Mouse (Mus musculus) heart, embryonic 14.5 days (tissue): ENCODE data around the gene Lgals7. TPM values are rescaled to one million over a fixed set of nuclear protein-coding genes. Genes with fewer than 3 reads are reported as not detected.
"Not testable (repeated sequence)": the region's sequence is repeated elsewhere in the genome, so short reads cannot be mapped to it uniquely, and the experiment has no call there.

Source experiments
- ATAC-seq: fragments of 200-750 bp; cut with Nextera tagmentation; 2 replicates; pipeline ENCODE4 v1.8.0; 2017; ENCODE audit warnings: low read depth, moderate TSS enrichment; ENCODE audit not compliant: insufficient number of reproducible peaks, insufficient read depth, low FRiP score
- H3K27ac ChIP-seq, 2 experiments: fragments of 200-500 bp in 1 of 2; fragments of 300-500 bp in 1 of 2; sonication (generic) in 1 of 2; replicated peaks in 1 of 2; 2 replicates each; pipeline ENCODE4 v1.5.1; 2012 to 2014; ENCODE audit warnings: low read depth in 2 of 2, low read length in 2 of 2, control low read depth in 1 of 2, mild to moderate bottlenecking in 1 of 2, mixed read lengths in 1 of 2; ENCODE audit not compliant: control insufficient read depth in 1 of 2, insufficient read depth in 1 of 2
- H3K27me3 ChIP-seq: fragments of 300-500 bp; sonication (generic); 2 replicates; pipeline ENCODE4 v1.6.1; 2014; ENCODE audit warnings: mild to moderate bottlenecking, low read length, control low read depth; ENCODE audit not compliant: control insufficient read depth, insufficient read depth
- H3K36me3 ChIP-seq: fragments of 300-500 bp; sonication (generic); 2 replicates; pipeline ENCODE4 v1.6.1; 2014; ENCODE audit warnings: mild to moderate bottlenecking, control low read depth, low read length, mixed read lengths; ENCODE audit not compliant: control insufficient read depth, insufficient read depth
- H3K4me1 ChIP-seq, 2 experiments: fragments of 200-500 bp in 1 of 2; fragments of 300-500 bp in 1 of 2; sonication (generic) in 1 of 2; 2 replicates each; pipeline ENCODE4 v1.6.1; 2012 to 2014; ENCODE audit warnings: low read length in 2 of 2, control low read depth in 1 of 2, mixed read lengths in 1 of 2; ENCODE audit not compliant: control insufficient read depth in 2 of 2, insufficient read depth in 2 of 2
- H3K4me2 ChIP-seq: fragments of 300-500 bp; sonication (generic); 2 replicates; pipeline ENCODE4 v1.6.1; 2014; ENCODE audit warnings: mild to moderate bottlenecking, low read length
- H3K4me3 ChIP-seq, 2 experiments: fragments of 200-500 bp in 1 of 2; fragments of 300-500 bp in 1 of 2; sonication (generic) in 1 of 2; 2 replicates each; pipeline ENCODE4 v1.5.1; 2012 to 2014; ENCODE audit warnings: low read length in 2 of 2, mild to moderate bottlenecking in 2 of 2, control low read depth in 1 of 2, low read depth in 1 of 2, moderate library complexity in 1 of 2; ENCODE audit not compliant: control insufficient read depth in 1 of 2, insufficient read depth in 1 of 2
- H3K9ac ChIP-seq: fragments of 300-500 bp; sonication (generic); 2 replicates; pipeline ENCODE4 v1.6.1; 2014; ENCODE audit warnings: mild to moderate bottlenecking, low read length
- H3K9me3 ChIP-seq: fragments of 300-500 bp; sonication (generic); 2 replicates; pipeline ENCODE4 v1.6.1; 2016; ENCODE audit warnings: low read length, control low read depth; ENCODE audit not compliant: control insufficient read depth
- WGBS: fragments of 180-500 bp; shearing (Covaris S2); extraction: QIAGEN DNeasy Blood & Tissue Kit; methylation state at CpG from one replicate; pipeline ENCODE4 v1.1.7; 2014; 5-methylcytosine and 5-hydroxymethylcytosine counted together
- polyA plus RNA-seq: library from polyadenylated mRNA; unstranded; fragments of >200 nt; fragmentation: Nextera tagmentation; extraction: Ambion mirVana; gene quantifications from 2 replicates; pipeline ENCODE4 v1.2.1, GENCODE M21; 2014

Lgals7 gene
- polyA plus RNA-seq, 1 experiment from 2014 or later: 2.6 TPM

DNA sequence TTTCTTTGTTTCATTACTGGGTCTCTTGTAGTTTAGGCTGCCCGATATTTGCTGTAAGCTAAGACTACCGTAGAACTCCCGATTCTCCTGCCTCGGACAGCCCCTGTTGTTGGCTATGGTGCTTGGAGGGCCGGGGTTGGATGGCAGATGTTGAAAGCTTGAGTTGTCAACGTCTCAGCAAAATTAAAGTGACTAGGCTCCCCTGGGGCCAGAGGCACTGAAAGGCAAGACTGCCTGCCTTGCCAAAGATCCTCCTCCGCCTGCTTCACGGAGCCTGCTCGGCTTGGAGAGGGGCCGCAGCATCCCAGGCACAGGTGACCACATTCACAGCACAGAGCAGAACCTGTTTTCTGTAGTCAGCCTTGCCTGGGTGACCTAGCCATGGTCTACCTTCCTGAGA is 16.9 kb downstream of the Lgals7 start:
- Histone ChIP-seq H3K4me1 (no peaks in the 10 kb centered on the region; a peak in 1 of 4 replicates), H3K9me3 (no peaks in the 10 kb centered on the region), H3K4me3 (no peak overlapping the region), H3K27me3 (no peaks in the 10 kb centered on the region), H3K9ac (no peak overlapping the region), H3K27ac (no peak overlapping the region), H3K36me3 (no peaks in the 10 kb centered on the region), H3K4me2 (no peak overlapping the region)
- 69% methylated on average over 10 of the region's 10 CpGs for WGBS
- ATAC-seq: no peak

DNA sequence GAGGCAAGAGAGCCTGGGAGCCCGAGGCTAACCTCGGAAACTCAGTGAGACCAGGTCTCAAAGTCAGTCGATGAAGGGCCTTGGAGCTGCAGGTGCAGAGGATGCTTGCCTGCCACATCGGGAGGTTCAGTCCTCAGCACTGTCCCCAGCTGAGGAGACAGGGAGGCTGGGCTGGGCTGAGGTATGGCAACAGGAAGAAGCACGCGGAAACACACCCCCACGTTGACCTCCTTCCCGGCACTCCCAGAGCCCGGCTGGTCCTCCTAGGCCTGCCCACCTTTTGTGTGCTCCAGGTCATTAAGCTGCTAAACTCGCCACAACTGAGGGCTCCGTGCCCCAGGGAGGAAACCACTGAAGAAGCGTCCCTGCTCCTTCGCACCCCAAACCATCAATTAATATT is 17.5 kb downstream of the Lgals7 start, which contains the start of gene Capn12:
Gene Capn12, plus strand, starts transcription at position 224 of the 400 bp plus-strand sequence.
- Histone ChIP-seq H3K4me1 (no peaks in the 10 kb centered on the region; a peak in 1 of 4 replicates), H3K36me3 (no peaks in the 10 kb centered on the region), H3K4me2 (no peak within 1 kb of the TSS), H3K27ac (no peak within 1 kb of the TSS), H3K9ac (no peak within 1 kb of the TSS), H3K4me3 (no peak within 1 kb of the TSS), H3K9me3 (no peaks in the 10 kb centered on the region), H3K27me3 (no peaks in the 10 kb centered on the region)
- no peak for ATAC-seq
- 36% methylated on average over 13 of the region's 13 CpGs for WGBS

DNA sequence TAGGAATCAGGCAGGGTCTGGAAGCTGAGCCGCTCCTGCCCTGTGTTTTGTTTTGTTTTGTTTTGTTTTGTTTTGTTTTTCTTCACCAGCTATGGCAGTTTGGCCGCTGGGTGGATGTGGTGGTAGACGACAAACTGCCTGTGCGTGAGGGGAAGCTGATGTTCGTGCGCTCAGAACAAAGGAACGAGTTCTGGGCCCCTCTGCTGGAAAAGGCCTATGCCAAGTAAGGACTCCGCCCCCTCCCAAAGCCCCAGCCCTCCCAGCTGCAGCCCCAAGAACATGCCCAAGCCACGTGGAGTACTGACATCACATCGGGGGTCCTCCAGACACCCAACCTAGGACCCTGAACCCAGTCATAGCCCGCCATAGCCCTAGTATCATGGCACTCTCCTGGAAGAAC is 19.4 kb downstream of the Lgals7 start:
- H3K4me1 ChIP-seq: no peaks in the 10 kb centered on the region; a peak in 1 of 4 replicates
- peaks cover 15% of the 10 kb centered on the region for H3K27me3 ChIP-seq
- no peak overlapping the region for H3K4me2 ChIP-seq
- H3K27ac ChIP-seq: no peak overlapping the region
- WGBS: 76% methylated on average over 11 of the region's 11 CpGs
- no peaks in the 10 kb centered on the region for H3K9me3 ChIP-seq
- H3K4me3 ChIP-seq: no peak overlapping the region
- H3K9ac ChIP-seq: no peak overlapping the region
- no peak for ATAC-seq
- H3K36me3 ChIP-seq: no peaks in the 10 kb centered on the region

DNA sequence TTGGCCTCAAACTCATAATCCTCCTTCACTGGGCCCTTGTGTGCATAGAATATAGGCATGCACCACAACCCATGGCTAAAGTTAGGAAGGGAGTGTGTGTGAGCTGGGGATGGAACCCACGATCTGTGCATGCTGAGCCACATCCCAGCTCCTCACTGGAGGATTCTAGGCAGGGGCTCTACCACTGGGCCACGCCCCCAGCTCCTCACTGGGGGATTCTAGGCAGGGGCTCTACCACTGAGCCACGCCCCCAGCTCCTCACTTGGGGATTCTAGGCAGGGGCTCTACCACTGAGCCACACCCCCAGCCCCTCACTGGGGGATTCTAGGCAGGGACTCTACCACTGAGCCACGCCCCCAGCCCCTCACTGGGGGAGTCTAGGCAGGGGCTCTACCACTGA is 20.1 kb downstream of the Lgals7 start:
- H3K27ac ChIP-seq, ATAC-seq, H3K4me1 ChIP-seq, H3K4me3 ChIP-seq, H3K9ac ChIP-seq, H3K4me2 ChIP-seq, H3K36me3 ChIP-seq, H3K9me3 ChIP-seq: not testable (repeated sequence)
- 72% methylated on average over 4 of the region's 4 CpGs for WGBS
- H3K27me3 ChIP-seq: peaks cover 20% of the 10 kb centered on the region

DNA sequence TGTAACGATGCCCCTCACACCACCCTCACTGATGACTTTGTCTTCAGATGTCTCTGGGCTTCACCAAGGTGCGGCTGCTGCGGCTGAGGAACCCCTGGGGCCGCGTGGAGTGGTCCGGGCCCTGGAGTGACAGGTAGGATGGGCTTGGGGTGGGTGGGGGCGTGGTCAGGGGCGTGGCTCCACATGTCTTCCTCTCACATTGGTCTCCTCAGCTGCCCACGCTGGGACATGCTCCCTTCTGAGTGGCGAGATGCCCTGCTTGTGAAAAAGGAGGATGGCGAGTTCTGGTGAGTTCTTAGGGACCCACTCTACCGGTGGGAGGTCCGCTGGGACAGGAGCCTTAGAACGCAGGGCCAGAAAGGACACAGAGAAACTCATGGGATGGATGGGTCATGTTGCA is 22.8 kb downstream of the Lgals7 start:
- Histone ChIP-seq H3K4me3 (no peak overlapping the region), H3K9me3 (no peaks in the 10 kb centered on the region), H3K9ac (no peak overlapping the region), H3K4me1 (peaks cover 13 to 16% of the 10 kb centered on the region in 2 experiments), H3K27ac (no peak overlapping the region), H3K36me3 (peaks cover 8% of the 10 kb centered on the region), H3K4me2 (no peak overlapping the region), H3K27me3 (peaks cover 20% of the 10 kb centered on the region)
- 25% methylated on average over 14 of the region's 14 CpGs for WGBS
- no peak for ATAC-seq

DNA sequence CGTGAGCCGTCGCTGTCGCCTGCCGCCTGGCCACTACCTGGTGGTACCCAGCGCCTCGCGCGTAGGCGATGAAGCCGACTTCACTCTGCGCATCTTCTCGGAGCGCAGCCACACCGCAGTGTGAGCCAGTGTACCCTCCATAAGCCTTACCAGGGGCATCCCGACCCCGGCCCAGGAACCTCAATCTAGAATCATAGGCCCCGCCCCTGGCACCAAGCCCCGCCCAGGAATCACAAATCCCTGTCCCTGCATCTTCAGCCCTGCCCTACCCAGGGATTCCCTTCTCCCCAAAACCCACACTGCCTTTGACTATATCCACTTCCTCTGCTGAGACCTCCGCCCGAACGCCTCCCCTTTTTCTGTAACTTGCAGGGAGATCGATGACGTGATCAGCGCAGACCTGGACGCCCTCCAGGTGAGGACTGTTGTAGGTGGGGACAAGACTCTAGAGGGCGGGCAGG is 25.1 kb downstream of the Lgals7 start:
- H3K27me3 ChIP-seq: peaks cover 20% of the 10 kb centered on the region
- H3K9ac ChIP-seq: peak overlapping the region; percentile 62
- no peak for ATAC-seq
- peaks cover 28% of the 10 kb centered on the region for H3K36me3 ChIP-seq
- H3K4me3 ChIP-seq: peak overlapping the region; percentile 32 to 33
- WGBS: 2% methylated on average over 27 of the region's 27 CpGs
- H3K4me2 ChIP-seq: peak overlapping the region; percentile 70
- no peak overlapping the region for H3K27ac ChIP-seq
- H3K4me1 ChIP-seq: peaks cover 13 to 17% of the 10 kb centered on the region in 2 experiments
- no peaks in the 10 kb centered on the region for H3K9me3 ChIP-seq

DNA sequence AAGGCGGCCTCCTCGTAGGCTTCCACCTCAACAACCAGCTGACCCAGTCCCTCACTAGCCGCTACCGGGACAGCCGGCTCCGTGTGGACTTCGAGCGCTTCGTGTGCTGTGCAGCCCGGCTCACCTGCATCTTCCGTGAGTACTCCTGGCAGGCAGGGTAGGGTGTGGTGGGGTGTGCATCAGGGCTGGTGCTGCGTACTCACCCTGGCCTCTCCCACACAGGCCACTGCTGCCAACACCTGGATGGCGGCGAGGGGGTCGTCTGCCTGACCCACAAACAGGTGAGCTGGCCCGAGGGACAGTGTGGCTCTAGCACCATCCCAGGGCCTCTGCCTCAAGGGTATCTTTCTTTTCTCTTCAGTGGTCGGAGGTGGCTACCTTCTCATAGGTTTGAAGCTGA is 28.9 kb downstream of the Lgals7 start:
- ATAC-seq: no peak
- 94% methylated on average over 17 of the region's 17 CpGs for WGBS
- Histone ChIP-seq H3K9ac (no peak overlapping the region), H3K4me2 (no peak overlapping the region), H3K9me3 (no peaks in the 10 kb centered on the region), H3K27ac (no peak overlapping the region), H3K36me3 (peaks cover 67% of the 10 kb centered on the region), H3K4me3 (no peak overlapping the region), H3K4me1 (peaks cover 33 to 47% of the 10 kb centered on the region in 2 experiments), H3K27me3 (peaks cover 9% of the 10 kb centered on the region)

DNA sequence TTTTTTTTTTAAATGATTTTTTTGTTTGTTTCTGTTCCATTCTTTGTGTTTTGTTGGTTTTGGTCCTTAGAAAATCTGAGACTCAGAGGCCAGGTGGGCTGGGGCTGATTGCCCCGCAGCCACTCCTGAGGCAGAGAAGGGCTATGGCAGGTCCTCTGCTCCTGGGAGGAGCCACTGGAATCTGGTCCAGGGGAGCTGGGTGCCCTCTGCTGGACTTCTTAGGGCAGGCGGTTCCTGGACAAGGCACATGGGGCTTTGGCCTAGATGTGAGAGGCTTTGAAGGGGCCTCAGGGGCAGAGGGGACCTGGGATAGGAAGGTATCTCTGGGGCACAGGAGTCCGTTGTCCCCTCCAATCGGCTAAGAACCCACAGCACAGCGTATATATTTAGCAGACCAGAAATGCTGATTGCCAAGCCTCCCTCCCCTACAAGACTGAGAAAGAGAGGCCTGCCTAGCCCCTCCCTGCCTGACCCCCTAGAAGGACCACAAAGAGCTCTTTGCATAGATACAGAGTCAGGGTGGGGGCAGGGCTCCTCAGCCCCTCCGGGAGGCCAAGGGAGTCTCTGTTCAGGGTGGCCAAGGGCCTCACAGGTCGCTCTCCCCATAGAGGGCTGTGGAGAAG is 30.1 kb downstream of the Lgals7 start:
- H3K4me3 ChIP-seq: no peak overlapping the region
- ATAC-seq: no peak
- no peaks in the 10 kb centered on the region for H3K27me3 ChIP-seq
- WGBS: 30% methylated on average over 7 of the region's 7 CpGs
- H3K4me1 ChIP-seq: peaks cover 30 to 41% of the 10 kb centered on the region in 2 experiments
- H3K9ac ChIP-seq: 0 out of 2 replicates have a peak overlapping the region, but pooled peaks have one; percentile 10
- peaks cover 78% of the 10 kb centered on the region for H3K36me3 ChIP-seq
- peak overlapping the region in 1 of 2 experiments; percentile 79; a peak in 2 of 4 replicates for H3K27ac ChIP-seq
- H3K4me2 ChIP-seq: no peak overlapping the region
- no peaks in the 10 kb centered on the region for H3K9me3 ChIP-seq
